Mouse (Mus musculus): ENCODE results near the gene Abcc12. TPM values are rescaled to one million over a fixed set of nuclear protein-coding genes. Genes with fewer than 3 reads are reported as not detected.

The Abcc12 gene
- polyA plus RNA-seq, 1 experiment from 2014 or later: 0.55 TPM

DNA sequence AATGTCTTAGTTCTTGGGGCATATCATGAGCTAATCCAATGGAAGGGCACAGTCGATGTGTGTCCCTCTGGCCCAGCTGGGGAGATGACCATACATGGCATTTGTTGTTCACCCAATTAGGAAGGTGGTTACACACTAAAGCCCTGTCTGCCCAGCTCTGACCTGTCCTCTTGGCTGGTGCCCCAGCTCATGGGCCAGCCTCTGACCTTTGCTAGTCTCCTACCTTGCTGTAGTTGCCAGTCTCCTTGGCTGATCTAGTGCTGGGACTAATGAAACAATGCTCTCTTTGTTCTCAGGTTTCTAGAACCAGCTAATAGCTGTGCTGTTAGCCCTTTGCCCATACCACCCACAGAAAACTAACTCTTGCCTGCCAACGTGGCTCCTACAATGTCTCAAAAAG is 22.7 kb upstream of the Abcc12 start:
- no peak overlapping the region for H3K9ac ChIP-seq (ENCODE audit: low read length)
- WGBS: 60% methylated on average over 2 of the region's 2 CpGs
- H3K27ac ChIP-seq (ENCODE audit: low read length): no peak overlapping the region
- no peaks in the 10 kb centered on the region for H3K4me1 ChIP-seq (replicated peaks; ENCODE audit: control insufficient read depth, insufficient read depth, low read length)
- ATAC-seq (ENCODE audit: low read depth): no peak
- no peaks in the 10 kb centered on the region for H3K27me3 ChIP-seq (ENCODE audit: control insufficient read depth, insufficient read depth, low read depth, low read length)
- no peak overlapping the region for H3K4me3 ChIP-seq (ENCODE audit: low read length)
- no peak overlapping the region for H3K4me2 ChIP-seq (ENCODE audit: low read depth, low read length)
- no peaks in the 10 kb centered on the region for H3K9me3 ChIP-seq (ENCODE audit: control insufficient read depth, low read length)
- H3K36me3 ChIP-seq (ENCODE audit: control insufficient read depth, insufficient read depth, low read length): no peaks in the 10 kb centered on the region

DNA sequence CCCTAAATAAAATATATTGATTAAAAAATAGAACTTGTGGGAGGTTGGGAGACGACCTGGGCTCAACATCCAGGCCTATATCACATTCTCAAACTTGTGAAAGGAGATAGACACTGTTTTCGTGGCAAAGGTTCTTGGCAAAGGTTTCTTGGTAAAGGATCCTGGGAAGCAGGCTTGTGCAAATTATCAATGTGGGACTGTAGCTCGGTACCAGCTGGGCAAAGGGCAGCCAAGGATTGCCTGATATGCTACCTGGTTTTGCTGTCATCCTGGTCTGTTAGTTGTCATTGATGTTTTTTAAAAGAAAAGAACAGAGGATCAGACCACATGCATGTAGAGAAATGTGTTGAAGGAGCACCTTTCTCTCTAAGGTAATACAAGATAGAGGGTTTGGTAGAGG is 19.8 kb upstream of the Abcc12 start:
- 76% methylated on average over 3 of the region's 3 CpGs for WGBS
- ATAC-seq (ENCODE audit: low read depth): no peak
- Histone ChIP-seq H3K27ac (ENCODE audit: low read length) (no peak overlapping the region), H3K4me3 (ENCODE audit: low read length) (no peak overlapping the region), H3K36me3 (ENCODE audit: control insufficient read depth, insufficient read depth, low read length) (no peaks in the 10 kb centered on the region), H3K9ac (ENCODE audit: low read length) (no peak overlapping the region), H3K4me1 (replicated peaks; ENCODE audit: control insufficient read depth, insufficient read depth, low read length) (no peaks in the 10 kb centered on the region), H3K27me3 (ENCODE audit: control insufficient read depth, insufficient read depth, low read depth, low read length) (no peaks in the 10 kb centered on the region), H3K9me3 (ENCODE audit: control insufficient read depth, low read length) (no peaks in the 10 kb centered on the region), H3K4me2 (ENCODE audit: low read depth, low read length) (no peak overlapping the region)

GRCm38 (mm10) chr8:86599299-86599698 is 18.8 kb upstream of the Abcc12 start:
- H3K36me3 ChIP-seq (ENCODE audit: control insufficient read depth, insufficient read depth, low read length): no peaks in the 10 kb centered on the region
- no peaks in the 10 kb centered on the region for H3K27me3 ChIP-seq (ENCODE audit: control insufficient read depth, insufficient read depth, low read depth, low read length)
- H3K4me3 ChIP-seq (ENCODE audit: low read length): no peak overlapping the region
- ATAC-seq (ENCODE audit: low read depth): no peak
- no peak overlapping the region for H3K9ac ChIP-seq (ENCODE audit: low read length)
- no peaks in the 10 kb centered on the region for H3K9me3 ChIP-seq (ENCODE audit: control insufficient read depth, low read length)
- no peaks in the 10 kb centered on the region for H3K4me1 ChIP-seq (replicated peaks; ENCODE audit: control insufficient read depth, insufficient read depth, low read length)
- no peak overlapping the region for H3K4me2 ChIP-seq (ENCODE audit: low read depth, low read length)
- H3K27ac ChIP-seq (ENCODE audit: low read length): no peak overlapping the region
- 79% methylated on average over 6 of the region's 6 CpGs for WGBS

DNA sequence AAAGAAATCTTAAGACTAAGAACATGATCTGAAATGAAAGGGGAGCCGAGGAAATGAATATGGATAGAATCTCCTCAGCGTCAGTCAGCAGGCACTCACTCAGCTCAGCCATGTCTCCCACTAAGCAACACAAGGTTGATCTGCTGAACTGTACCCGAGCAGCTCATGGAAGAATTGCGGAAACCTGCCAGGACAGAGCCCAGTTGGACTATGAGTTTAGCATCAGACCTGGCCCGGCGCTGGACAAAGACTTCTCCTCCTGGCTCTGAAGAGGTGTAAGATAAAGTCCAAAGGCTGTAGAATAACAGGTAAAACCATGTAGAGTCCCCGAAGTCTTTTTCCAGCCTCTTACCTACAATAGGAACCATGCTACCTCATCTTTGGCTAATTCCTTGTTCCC is 17.2 kb upstream of the Abcc12 start:
- Histone ChIP-seq H3K36me3 (ENCODE audit: control insufficient read depth, insufficient read depth, low read length) (no peaks in the 10 kb centered on the region), H3K4me2 (ENCODE audit: low read depth, low read length) (no peak overlapping the region), H3K9me3 (ENCODE audit: control insufficient read depth, low read length) (no peaks in the 10 kb centered on the region), H3K9ac (ENCODE audit: low read length) (no peak overlapping the region), H3K27me3 (ENCODE audit: control insufficient read depth, insufficient read depth, low read depth, low read length) (no peaks in the 10 kb centered on the region), H3K4me3 (ENCODE audit: low read length) (no peak overlapping the region), H3K4me1 (replicated peaks; ENCODE audit: control insufficient read depth, insufficient read depth, low read length) (no peaks in the 10 kb centered on the region), H3K27ac (ENCODE audit: low read length) (no peak overlapping the region)
- 85% methylated on average over 7 of the region's 7 CpGs for WGBS
- ATAC-seq (ENCODE audit: low read depth): no peak

- Histone ChIP-seq H3K4me1 (replicated peaks; ENCODE audit: control insufficient read depth, insufficient read depth, low read length) (no peaks in the 10 kb centered on the region), H3K27me3 (ENCODE audit: control insufficient read depth, insufficient read depth, low read depth, low read length) (no peaks in the 10 kb centered on the region), H3K27ac (ENCODE audit: low read length) (no peak overlapping the region), H3K9me3 (ENCODE audit: control insufficient read depth, low read length) (no peaks in the 10 kb centered on the region), H3K36me3 (ENCODE audit: control insufficient read depth, insufficient read depth, low read length) (no peaks in the 10 kb centered on the region), H3K4me2 (ENCODE audit: low read depth, low read length) (no peak overlapping the region), H3K4me3 (ENCODE audit: low read length) (no peak overlapping the region), H3K9ac (ENCODE audit: low read length) (no peak overlapping the region)
- 67% methylated on average over 5 of the region's 5 CpGs for WGBS
- no peak for ATAC-seq (ENCODE audit: low read depth)
Measured at GRCm38 (mm10) chr8:86595671-86596070, 15.2 kb upstream of the Abcc12 start.

- no peaks in the 10 kb centered on the region for H3K27me3 ChIP-seq (ENCODE audit: control insufficient read depth, insufficient read depth, low read depth, low read length)
- H3K9ac ChIP-seq (ENCODE audit: low read length): no peak overlapping the region
- no peak overlapping the region for H3K4me2 ChIP-seq (ENCODE audit: low read depth, low read length)
- H3K27ac ChIP-seq (ENCODE audit: low read length): no peak overlapping the region
- H3K4me3 ChIP-seq (ENCODE audit: low read length): no peak overlapping the region
- H3K9me3 ChIP-seq (ENCODE audit: control insufficient read depth, low read length): no peaks in the 10 kb centered on the region
- H3K4me1 ChIP-seq (replicated peaks; ENCODE audit: control insufficient read depth, insufficient read depth, low read length): no peaks in the 10 kb centered on the region
- no peak for ATAC-seq (ENCODE audit: low read depth)
- no peaks in the 10 kb centered on the region for H3K36me3 ChIP-seq (ENCODE audit: control insufficient read depth, insufficient read depth, low read length)
- 56% methylated on average over 3 of the region's 3 CpGs for WGBS
Measured at GRCm38 (mm10) chr8:86594159-86594796, 13.8 kb upstream of the Abcc12 start.

GRCm38 (mm10) chr8:86593099-86593498 is 12.6 kb upstream of the Abcc12 start:
- Histone ChIP-seq H3K4me3 (ENCODE audit: low read length) (no peak overlapping the region), H3K27me3 (ENCODE audit: control insufficient read depth, insufficient read depth, low read depth, low read length) (no peaks in the 10 kb centered on the region), H3K9ac (ENCODE audit: low read length) (no peak overlapping the region), H3K9me3 (ENCODE audit: control insufficient read depth, low read length) (no peaks in the 10 kb centered on the region), H3K27ac (ENCODE audit: low read length) (no peak overlapping the region), H3K36me3 (ENCODE audit: control insufficient read depth, insufficient read depth, low read length) (no peaks in the 10 kb centered on the region), H3K4me1 (replicated peaks; ENCODE audit: control insufficient read depth, insufficient read depth, low read length) (no peaks in the 10 kb centered on the region), H3K4me2 (ENCODE audit: low read depth, low read length) (no peak overlapping the region)
- WGBS: 40% methylated on average over 10 of the region's 10 CpGs
- ATAC-seq (ENCODE audit: low read depth): no peak

GRCm38 (mm10) chr8:86588338-86588737 is 7.9 kb upstream of the Abcc12 start:
- H3K4me3 ChIP-seq (ENCODE audit: low read length): no peak overlapping the region
- no peak for ATAC-seq (ENCODE audit: low read depth)
- H3K9me3 ChIP-seq (ENCODE audit: control insufficient read depth, low read length): no peaks in the 10 kb centered on the region
- H3K36me3 ChIP-seq (ENCODE audit: control insufficient read depth, insufficient read depth, low read length): no peaks in the 10 kb centered on the region
- no peak overlapping the region for H3K4me2 ChIP-seq (ENCODE audit: low read depth, low read length)
- 0 out of 2 replicates have a peak, but pooled peaks cover 3% of the 10 kb centered on the region for H3K4me1 ChIP-seq (replicated peaks; ENCODE audit: control insufficient read depth, insufficient read depth, low read length)
- no peaks in the 10 kb centered on the region for H3K27me3 ChIP-seq (ENCODE audit: control insufficient read depth, insufficient read depth, low read depth, low read length)
- WGBS: 85% methylated on average over 5 of the region's 5 CpGs
- H3K27ac ChIP-seq (ENCODE audit: low read length): no peak overlapping the region
- no peak overlapping the region for H3K9ac ChIP-seq (ENCODE audit: low read length)

DNA sequence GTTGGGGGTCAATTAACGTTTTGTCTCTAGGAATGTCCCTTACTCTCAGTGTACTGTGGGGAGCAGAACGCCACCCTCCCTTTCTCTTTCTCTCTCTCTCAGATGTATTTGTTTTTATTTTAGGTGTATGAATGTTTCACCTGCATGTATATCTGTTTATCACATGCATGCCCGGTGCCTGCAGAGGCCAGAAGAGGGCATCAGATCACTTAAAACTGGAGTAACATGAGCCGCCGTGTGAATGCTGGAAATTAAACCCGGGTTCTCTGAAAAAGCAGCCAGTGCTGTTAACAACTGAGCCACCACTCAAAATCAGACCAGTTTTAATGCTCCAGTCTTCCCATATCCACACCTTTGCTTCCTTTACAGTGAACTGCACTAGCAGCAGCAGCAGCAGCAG is 6.2 kb upstream of the Abcc12 start:
- no peaks in the 10 kb centered on the region for H3K27me3 ChIP-seq (ENCODE audit: control insufficient read depth, insufficient read depth, low read depth, low read length)
- no peaks in the 10 kb centered on the region for H3K36me3 ChIP-seq (ENCODE audit: control insufficient read depth, insufficient read depth, low read length)
- no peak overlapping the region for H3K4me2 ChIP-seq (ENCODE audit: low read depth, low read length)
- H3K9ac ChIP-seq (ENCODE audit: low read length): no peak overlapping the region
- 0 out of 2 replicates have a peak, but pooled peaks cover 3% of the 10 kb centered on the region for H3K4me1 ChIP-seq (replicated peaks; ENCODE audit: control insufficient read depth, insufficient read depth, low read length)
- H3K9me3 ChIP-seq (ENCODE audit: control insufficient read depth, low read length): no peaks in the 10 kb centered on the region
- H3K27ac ChIP-seq (ENCODE audit: low read length): no peak overlapping the region
- no peak overlapping the region for H3K4me3 ChIP-seq (ENCODE audit: low read length)
- WGBS: 37% methylated on average over 6 of the region's 6 CpGs
- no peak for ATAC-seq (ENCODE audit: low read depth)

DNA sequence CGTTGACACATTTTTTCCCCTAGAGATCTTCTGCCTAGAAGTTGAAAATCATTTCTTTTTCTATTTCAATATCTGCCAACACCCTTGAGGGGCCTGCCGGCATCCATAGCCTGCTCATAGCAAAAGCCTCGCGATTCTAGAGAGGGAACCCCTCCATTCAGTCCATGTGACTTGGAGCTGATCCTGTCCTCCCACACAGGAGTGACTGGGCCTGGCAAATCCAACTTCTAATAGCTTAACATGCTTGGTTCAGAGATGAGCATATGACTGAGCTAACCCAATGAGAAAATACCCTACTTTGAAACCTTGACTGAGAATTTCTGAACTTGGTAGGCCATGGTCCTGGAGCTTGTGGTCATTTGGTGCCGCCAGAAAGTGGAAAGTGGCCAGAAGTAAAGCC is 5.6 kb upstream of the Abcc12 start:
- Histone ChIP-seq H3K27ac (ENCODE audit: low read length) (no peak overlapping the region), H3K9ac (ENCODE audit: low read length) (no peak overlapping the region), H3K4me2 (ENCODE audit: low read depth, low read length) (no peak overlapping the region), H3K36me3 (ENCODE audit: control insufficient read depth, insufficient read depth, low read length) (no peaks in the 10 kb centered on the region), H3K9me3 (ENCODE audit: control insufficient read depth, low read length) (no peaks in the 10 kb centered on the region), H3K4me1 (replicated peaks; ENCODE audit: control insufficient read depth, insufficient read depth, low read length) (0 out of 2 replicates have a peak, but pooled peaks cover 3% of the 10 kb centered on the region), H3K4me3 (ENCODE audit: low read length) (no peak overlapping the region), H3K27me3 (ENCODE audit: control insufficient read depth, insufficient read depth, low read depth, low read length) (no peaks in the 10 kb centered on the region)
- 39% methylated on average over 5 of the region's 5 CpGs for WGBS
- ATAC-seq (ENCODE audit: low read depth): no peak
